Mouse (Mus musculus) ES-E14 (cell line): ENCODE measurements at regions not wholly inside any gene's neighbourhood (a gene's known extent, or its start where the extent isn't known, plus 50 kb on each side); places are given as distances from the start of the nearest gene placed in this dataset.

Source experiments
- MAFK ChIP-seq: IDR thresholded peaks from 2 replicates; pipeline ENCODE4 v1.6.1; 2014; ENCODE audit warnings: mild to moderate bottlenecking, low read depth, low read length, inconsistent platforms; ENCODE audit not compliant: insufficient read depth
- ZC3H11A ChIP-seq: IDR thresholded peaks from 2 replicates; pipeline ENCODE4 v1.6.1; 2012; ENCODE audit warnings: low read depth, mild to moderate bottlenecking, inconsistent platforms, low read length, borderline replicate concordance

DNA sequence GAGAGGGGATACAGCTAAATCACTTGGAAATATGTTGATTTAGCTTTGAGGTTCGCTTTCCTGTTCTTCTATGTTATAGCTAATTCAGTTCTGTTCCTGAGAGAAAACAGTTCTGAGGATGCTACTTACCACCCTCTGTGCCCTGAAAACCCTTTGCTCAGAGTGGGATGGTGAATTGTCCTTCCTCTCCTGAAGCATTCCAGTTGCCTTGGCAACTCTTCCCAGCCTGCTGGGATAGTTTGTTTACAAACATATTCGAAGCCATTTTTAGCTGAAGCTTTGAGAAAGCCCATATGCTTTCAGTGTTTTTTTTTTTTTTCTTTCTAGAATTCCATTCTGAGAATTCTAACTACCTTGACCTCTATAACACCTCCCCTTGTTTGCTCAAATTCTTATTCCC, 530.1 kb upstream of the Marcks start:
- TF ChIP-seq ZC3H11A, result no peak
- no peak for TF ChIP-seq MAFK
